ENCODE assay signal across 8 mouse cellular contexts in genomic region chr11:117120285-117121163, GRCm38 (mm10). TPM values are rescaled to one million over a fixed set of nuclear protein-coding genes. Genes with fewer than 3 reads are reported as not detected.
DNase-seq lines count a peak whose midpoint lies in the region; ATAC-seq lines count a peak whose summit lies in the region.

No protein-coding gene starts in this region.

- H3K9ac ChIP-seq in heart, embryonic 12.5 days, result peak overlapping the region; percentile 53
- peak overlapping the region; percentile 46; the same call in 1 of the 2 replicates for H3K9ac ChIP-seq in forebrain, embryonic 14.5 days (ENCODE audit: low read length)

- H3K9me3 ChIP-seq in heart, embryonic 12.5 days (replicated peaks), result no peaks in the 10 kb centered on the region
- H3K9me3 ChIP-seq in forebrain, embryonic 14.5 days (replicated peaks; ENCODE audit: control insufficient read depth, low read length), result no peaks in the 10 kb centered on the region

- H3K79me2 ChIP-seq in macrophage (ENCODE audit: inconsistent target), result peaks cover 93% of the 10 kb centered on the region

- no peak overlapping the region for H3K4me3 ChIP-seq in heart, embryonic 12.5 days
- H3K4me3 ChIP-seq in brown adipose tissue, adult 24 weeks (ENCODE audit: insufficient read depth, low read depth, low read length), result peak overlapping the region; percentile 13; the same call in 1 of the 2 replicates
- no peak overlapping the region for H3K4me3 ChIP-seq in forebrain, embryonic 14.5 days (ENCODE audit: low read depth, low read length)
- no peak overlapping the region for H3K4me3 ChIP-seq in macrophage (ENCODE audit: inconsistent target)

- H3K4me2 ChIP-seq in heart, embryonic 12.5 days, result peak overlapping the region; percentile 30
- H3K4me2 ChIP-seq in forebrain, embryonic 14.5 days (ENCODE audit: low read length), result no peak overlapping the region

- ATAC-seq in heart, embryonic 12.5 days (ENCODE audit: insufficient number of reproducible peaks, low FRiP score), result no peak
- ATAC-seq in forebrain, embryonic 14.5 days, result no peak

- no peaks in the 10 kb centered on the region for H3K27me3 ChIP-seq in heart, embryonic 12.5 days (replicated peaks)
- H3K27me3 ChIP-seq in forebrain, embryonic 14.5 days (replicated peaks; ENCODE audit: control insufficient read depth, insufficient read depth, low read length), result no peaks in the 10 kb centered on the region

- WGBS in heart, embryonic 12.5 days, result 31% methylated on average over 20 of the region's 20 CpGs
- WGBS in forebrain, embryonic 14.5 days, result 66% methylated on average over 20 of the region's 20 CpGs
- 91% methylated on average over 20 of the region's 20 CpGs for WGBS in macrophage (ENCODE audit: missing documents)

- peaks cover 94% of the 10 kb centered on the region for H3K4me1 ChIP-seq in heart, embryonic 12.5 days (replicated peaks)
- peaks cover 66% of the 10 kb centered on the region for H3K4me1 ChIP-seq in brown adipose tissue, adult 24 weeks (ENCODE audit: control insufficient read depth, insufficient read depth, insufficient read length, low read length)
- peaks cover 48% of the 10 kb centered on the region for H3K4me1 ChIP-seq in forebrain, embryonic 14.5 days (ENCODE audit: control insufficient read depth, insufficient read depth, low read length)

- peak overlapping the region; percentile 75 for H3K27ac ChIP-seq in heart, embryonic 12.5 days (ENCODE audit: poor library complexity, severe bottlenecking)
- H3K27ac ChIP-seq in brown adipose tissue, adult 24 weeks (replicated peaks; ENCODE audit: low read depth, low read length), result peak overlapping the region; percentile 58
- peak overlapping the region; percentile 46; the same call in 1 of the 2 replicates for H3K27ac ChIP-seq in forebrain, embryonic 14.5 days (ENCODE audit: low read depth, low read length)
- peak overlapping the region; percentile 98 for H3K27ac ChIP-seq in macrophage

- no peak for DNase-seq in heart, postnatal 4 days
- DNase-seq in forebrain, embryonic 14.5 days (ENCODE audit: low spot score), result no peak
- DNase-seq in left cerebral cortex, postnatal 25 days (ENCODE audit: low spot score in 2 of 2), result no peak
- DNase-seq in testis, postnatal 10 days (ENCODE audit: low spot score), result no peak
- no peak for DNase-seq in spleen, postnatal 4 days (ENCODE audit: low spot score in 2 of 2)

- intact Hi-C loops in left cerebral cortex, postnatal 25 days (cut with DNase I), result loop anchor here (5.0 kb wide), 1 partner anchor 37 kb away; no protein-coding TSS in a partner anchor

- peaks cover 24% of the 10 kb centered on the region for H3K36me3 ChIP-seq in heart, embryonic 12.5 days
- H3K36me3 ChIP-seq in forebrain, embryonic 14.5 days (ENCODE audit: control insufficient read depth, insufficient read depth, low read length), result peaks cover 22% of the 10 kb centered on the region
- peaks cover 52% of the 10 kb centered on the region for H3K36me3 ChIP-seq in macrophage (ENCODE audit: inconsistent target)

RNA-seq across cellular contexts. Expression of gene Sec14l1, which starts 5.6 kb away (rescaled TPM):
- 53.4 and 56.6 TPM in 2 replicates for polyA plus RNA-seq in heart, embryonic 12.5 days (2016; fragmentation: Nextera tagmentation; extraction: Ambion mirVana)
- 10 to 100 TPM; 78.4 to 81.7 TPM for total RNA-seq in heart, postnatal 4 days (2021)
- polyA plus RNA-seq in brown adipose tissue, adult 24 weeks (2012; ENCODE audit: insufficient read depth, insufficient read length, missing spikeins), result 35.4 and 37.4 TPM in 2 replicates
- polyA plus RNA-seq in forebrain, embryonic 14.5 days (2014; fragmentation: Nextera tagmentation; extraction: Ambion mirVana), result 43.6 and 56.3 TPM in 2 replicates
- total RNA-seq in macrophage (2018; cell fraction: chromatin; rRNA removed), result 100 to 1,000 TPM in 16 of 26 experiments, 10 to 100 TPM in 10; 25.1 to 225 (median 124) TPM
- total RNA-seq in macrophage (2018; cell fraction: cytosol; rRNA removed), result 100 to 1,000 TPM in 18 of 26 experiments, 10 to 100 TPM in 8; 50.1 to 156 (median 113) TPM
- total RNA-seq in macrophage (2018; cell fraction: nucleus; rRNA removed), result 100 to 1,000 TPM in 13 of 26 experiments, 10 to 100 TPM in 13; 32.0 to 183 (median 99.2) TPM
- polyA plus RNA-seq in macrophage (2018), result 81.5 to 112 TPM (median 87.8 TPM) in 3 replicates
- total RNA-seq in left cerebral cortex, postnatal 25 days (2021), result 100 to 1,000 TPM; 174 to 208 TPM

Comparison
In these comparisons a context has a peak if more than half of its experiments do, and no peak if none do; other contexts are left out.
1. H3K27ac ChIP-seq: peak in every context shown above with its lines; median percentile 98 in macrophage; 75 in heart, embryonic 12.5 days; 58 in brown adipose tissue, adult 24 weeks; 46 in forebrain, embryonic 14.5 days.